Mouse (Mus musculus): Measurements from ENCODE around the gene Ncstn. TPM values are rescaled to one million over a fixed set of nuclear protein-coding genes. Genes with fewer than 3 reads are reported as not detected.

The Ncstn gene
- total RNA-seq (2023), result 86.3 and 97.7 TPM in 2 replicates

DNA sequence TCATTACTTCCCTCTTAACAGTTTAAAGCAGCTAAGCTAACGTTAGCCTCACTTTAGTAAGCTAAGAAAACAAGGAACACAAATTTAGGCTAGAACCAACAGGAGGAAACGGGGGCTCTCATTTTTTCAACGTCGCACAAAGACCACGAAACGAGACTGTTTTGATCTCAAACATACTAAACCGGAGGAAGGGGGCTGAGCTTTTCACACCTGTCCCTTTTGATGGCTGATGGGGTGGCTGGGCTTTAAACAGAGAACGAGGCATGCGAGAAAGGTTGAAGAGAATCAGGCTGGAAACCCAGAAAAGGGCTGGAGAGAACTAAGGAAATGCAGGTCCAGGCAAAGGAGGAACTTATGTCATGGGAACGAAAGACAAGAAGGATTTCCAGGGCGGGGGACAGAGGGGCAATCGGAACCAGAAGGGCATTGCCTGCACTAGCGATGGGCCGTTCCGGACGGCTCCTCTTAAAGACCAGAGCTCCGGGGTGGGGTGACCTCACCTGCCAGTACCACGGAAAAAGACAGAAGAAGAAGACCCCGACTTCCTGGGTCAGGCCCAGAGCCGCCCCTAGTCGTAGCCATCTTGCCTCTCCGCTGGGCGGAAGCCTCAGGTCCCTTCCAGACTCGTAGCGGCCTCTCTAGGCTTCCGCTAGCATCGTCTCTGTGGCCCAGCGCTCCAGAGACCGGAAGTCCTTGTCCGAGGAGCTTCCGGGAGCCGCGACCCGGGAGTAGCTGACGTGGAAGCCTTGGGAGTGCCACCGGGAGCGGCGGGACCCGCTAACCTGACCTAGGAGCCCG, at the start of gene Ncstn, which contains the start of gene Copa:
Gene Ncstn, minus strand, starts transcription at position 695 of the 798 bp plus-strand sequence.
Gene Copa, plus strand, starts transcription at position 429 of the 798 bp plus-strand sequence.

DNA sequence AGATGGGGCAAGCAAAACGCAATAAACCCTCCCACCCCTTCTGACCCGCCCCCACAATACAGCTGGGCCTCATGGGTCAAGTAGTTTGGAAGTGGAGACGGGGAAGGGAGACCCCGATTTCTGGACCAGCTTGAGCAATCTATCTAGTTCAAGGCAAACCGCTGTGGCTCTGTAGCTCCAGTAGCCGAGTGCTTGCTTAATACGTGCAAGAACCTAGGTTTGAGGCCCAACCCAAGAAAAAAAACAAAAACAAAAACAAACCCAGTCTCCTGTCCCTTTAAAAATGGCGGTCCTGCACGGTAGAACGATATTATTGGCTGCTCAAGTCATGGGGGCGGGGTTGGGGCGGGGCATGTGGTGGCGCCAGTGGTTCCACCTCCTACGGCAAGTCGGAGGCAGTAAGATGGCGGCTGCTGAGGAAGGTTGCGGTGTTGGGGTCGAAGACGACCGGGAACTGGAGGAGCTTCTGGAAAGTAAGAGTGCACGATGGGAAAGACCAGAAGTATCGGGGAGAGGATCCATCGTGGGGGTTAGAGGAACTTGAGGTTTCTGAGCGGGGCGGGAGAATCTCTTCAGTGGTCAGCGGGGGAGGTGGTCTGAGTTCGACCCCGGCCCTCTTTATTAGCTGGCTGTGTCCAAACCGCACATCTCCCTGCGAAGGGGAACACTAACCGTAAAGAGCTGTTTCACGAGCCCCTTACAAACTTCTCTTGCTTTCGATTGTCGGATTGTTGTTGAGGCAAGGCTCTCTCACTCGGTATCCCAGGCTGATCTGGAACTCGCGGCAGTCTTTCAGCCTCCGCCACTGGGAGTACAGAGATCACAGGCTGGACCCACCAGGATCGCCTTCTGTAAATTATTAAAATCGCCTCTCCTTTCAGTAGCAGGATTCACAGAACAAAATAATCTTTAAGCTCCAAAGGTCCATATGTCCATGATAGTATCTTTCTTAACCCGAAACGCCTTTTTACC, 44.1 kb upstream of the Ncstn start, which contains the start of gene Pex19:
Gene Pex19, plus strand, starts transcription at position 380 of the 972 bp plus-strand sequence.

DNA sequence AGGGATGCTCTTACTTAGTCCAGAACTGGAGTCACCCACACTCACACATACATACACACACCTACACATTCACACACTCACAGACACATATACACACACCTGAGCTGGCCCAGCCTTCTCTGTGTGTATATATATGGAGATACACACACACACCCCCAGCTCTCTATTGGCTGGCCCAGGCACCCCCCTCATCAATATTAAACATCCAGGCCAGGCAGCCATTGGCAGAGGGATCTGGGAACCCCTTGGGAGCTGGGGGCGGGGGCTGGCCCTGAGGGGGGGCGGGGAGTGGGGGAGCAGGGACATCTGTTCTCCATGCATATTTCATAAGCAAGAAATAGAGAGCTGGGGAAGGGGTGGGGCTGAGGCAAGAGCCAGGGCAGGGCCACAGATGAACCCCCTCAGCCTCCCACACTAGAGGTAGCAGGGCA, 25.1 kb downstream of the Ncstn start, which contains the start of gene Nhlh1:
Gene Nhlh1, minus strand, starts transcription at position 83 of the 431 bp plus-strand sequence.

DNA sequence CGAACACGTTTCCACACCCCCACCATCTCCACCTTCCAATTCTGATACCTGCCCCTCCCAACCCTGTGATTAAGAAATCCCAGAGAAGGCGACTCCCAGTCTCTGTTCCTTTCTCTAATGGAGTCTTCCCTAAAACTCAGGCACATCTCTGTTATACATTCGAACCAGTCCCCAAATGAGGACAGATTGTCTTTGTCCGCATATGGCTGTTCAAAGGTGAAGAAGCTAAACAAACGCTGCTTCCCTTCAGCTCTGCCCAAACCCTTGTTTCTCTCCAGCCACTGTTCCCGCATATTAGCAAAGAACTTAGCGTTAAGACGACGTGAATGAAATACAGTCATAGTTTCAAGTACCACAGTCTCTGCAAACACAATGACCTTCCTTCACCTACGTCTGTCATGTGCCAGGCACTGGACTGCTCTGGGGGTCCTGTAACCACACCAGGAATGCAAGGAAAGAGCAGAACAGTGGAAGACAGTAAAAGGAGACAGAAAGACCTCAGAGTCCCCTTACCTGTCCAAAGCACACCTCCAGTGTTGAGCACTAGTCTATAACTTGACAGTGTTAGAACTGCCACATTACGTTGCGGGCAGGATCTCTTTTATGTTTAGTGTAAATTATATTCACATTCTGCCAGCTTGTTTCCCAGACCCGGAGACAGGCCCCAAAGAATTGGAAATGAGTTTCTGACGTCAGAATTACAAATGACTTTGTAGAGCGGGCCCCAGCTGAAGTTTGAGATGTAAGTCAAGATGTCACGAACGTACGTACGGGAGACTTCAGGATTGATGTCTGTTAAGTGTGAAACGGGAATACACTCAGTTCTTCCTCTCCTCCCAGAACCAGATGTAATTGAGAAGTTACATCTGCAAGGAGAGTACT, 54.0 kb downstream of the Ncstn start, which contains the start of gene Vangl2:
Gene Vangl2, minus strand, starts transcription at position 51 of the 882 bp plus-strand sequence.

Other genes with a start within 250 kb of the Ncstn start
- 296 and 379 TPM in 2 replicates for gene Cd84, start 243.1 kb downstream of the Ncstn start, total RNA-seq (2023)
- gene Gm10521, start 187.1 kb downstream of the Ncstn start, total RNA-seq (2023), result 32.7 and 34.6 TPM in 2 replicates
- gene Slamf6, start 165.3 kb downstream of the Ncstn start, total RNA-seq (2023), result 1.0 and 1.9 TPM in 2 replicates
- gene Vangl2, start 54.4 kb downstream of the Ncstn start, total RNA-seq (2023), result 1.1 and 2.3 TPM in 2 replicates
- not detected in 2 replicates for gene Nhlh1, start 25.2 kb downstream of the Ncstn start, total RNA-seq (2023)
- 131 and 182 TPM in 2 replicates for gene Copa, start 266 bp downstream of the Ncstn start, total RNA-seq (2023)
- gene Pex19, start 44.0 kb upstream of the Ncstn start, total RNA-seq (2023), result 40.7 and 44.3 TPM in 2 replicates
- gene Dcaf8, start 65.3 kb upstream of the Ncstn start, total RNA-seq (2023), result 40.2 and 52.4 TPM in 2 replicates
- 7.1 and 7.4 TPM in 2 replicates for gene Pea15a, start 124.0 kb upstream of the Ncstn start, total RNA-seq (2023)
- not detected in 2 replicates for gene Casq1, start 137.1 kb upstream of the Ncstn start, total RNA-seq (2023)
- not detected in 2 replicates for gene Atp1a4, start 175.6 kb upstream of the Ncstn start, total RNA-seq (2023)
- 20.9 and 27.6 TPM in 2 replicates for gene Igsf8, start 178.8 kb upstream of the Ncstn start, total RNA-seq (2023)
- not detected in 2 replicates for gene Atp1a2, start 215.3 kb upstream of the Ncstn start, total RNA-seq (2023)
- gene Kcnj9, start 246.5 kb upstream of the Ncstn start, total RNA-seq (2023), result not detected in 2 replicates